Mouse (Mus musculus) frontal cortex, postnatal 36 days (tissue): Measurements from ENCODE around the gene A930018P22Rik.

ENCODE experiments used
- DNase-seq, 2 experiments: peaks; one replicate each; pipeline ENCODE4 v3.0.0; 2022; ENCODE audit warnings: low spot score in 2 of 2

Gene A930018P22Rik

DNA sequence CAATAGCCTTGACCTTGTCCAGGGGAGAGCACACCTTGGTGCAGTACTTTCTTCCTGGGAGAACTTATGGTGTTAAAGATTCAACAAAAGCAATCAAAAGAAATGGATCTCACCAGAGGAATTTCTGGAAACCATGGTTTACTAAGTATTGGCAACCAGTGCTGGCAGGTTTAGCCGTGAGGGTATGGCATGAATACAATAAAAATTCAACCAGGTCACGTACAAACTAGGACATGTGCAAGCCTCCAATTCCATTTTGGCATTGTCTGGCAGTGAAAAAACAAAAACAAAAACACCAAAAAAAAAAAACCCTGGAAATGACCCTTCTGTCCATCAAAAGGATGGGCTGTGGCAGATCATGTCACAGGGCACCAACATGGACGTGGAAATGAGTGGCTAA, 31.3 kb downstream of the A930018P22Rik start:
- no peak for DNase-seq

- no peak for DNase-seq
Measured at GRCm38 (mm10) chr2:104157831-104158230, 35.3 kb downstream of the A930018P22Rik start.

- no peak for DNase-seq
Measured at GRCm38 (mm10) chr2:104163418-104163817, 40.8 kb downstream of the A930018P22Rik start.

DNA sequence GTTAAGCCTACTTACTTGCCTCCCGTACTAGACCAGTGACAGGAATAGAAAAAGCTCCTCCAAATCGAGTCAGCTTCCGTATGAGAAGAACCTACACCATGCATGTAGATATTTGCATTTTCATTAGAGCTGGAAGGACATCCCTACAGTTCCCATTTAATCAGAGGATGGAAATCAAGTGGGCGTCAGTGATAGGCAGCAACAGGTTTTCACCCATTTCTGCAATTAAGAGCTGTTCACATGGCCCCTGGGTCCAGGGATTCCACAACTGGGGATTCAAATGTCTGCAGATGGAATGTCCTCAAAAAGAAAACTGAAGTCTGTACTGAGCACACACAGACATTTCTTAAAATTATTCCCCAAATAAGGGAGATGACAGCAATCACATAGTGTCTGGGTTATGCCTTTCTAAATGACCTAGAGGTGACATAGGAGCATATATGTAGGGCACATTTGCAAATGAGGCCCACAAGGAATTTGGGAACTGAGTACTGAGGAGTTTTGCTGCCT, 41.5 kb downstream of the A930018P22Rik start:
- DNase-seq, result no peak

DNA sequence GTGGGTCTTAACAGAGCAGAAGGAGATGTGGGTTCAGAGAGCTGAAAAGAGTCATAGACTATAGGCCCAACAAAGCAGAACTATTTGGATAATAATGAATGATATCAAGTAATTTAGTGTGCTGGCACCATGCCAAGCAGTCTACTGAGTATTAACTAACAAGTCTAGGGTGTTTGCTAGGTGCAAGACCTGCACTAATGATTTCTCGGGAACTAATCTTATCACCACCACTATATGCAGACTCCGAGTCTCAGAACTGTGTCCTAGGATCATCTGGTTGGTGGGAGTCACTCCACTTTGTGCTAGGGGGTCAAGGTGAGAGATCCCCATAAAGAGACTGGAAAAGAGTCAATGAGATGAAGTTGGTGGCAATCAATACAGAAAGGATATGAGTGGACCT, 43.1 kb downstream of the A930018P22Rik start:
- no peak for DNase-seq

DNA sequence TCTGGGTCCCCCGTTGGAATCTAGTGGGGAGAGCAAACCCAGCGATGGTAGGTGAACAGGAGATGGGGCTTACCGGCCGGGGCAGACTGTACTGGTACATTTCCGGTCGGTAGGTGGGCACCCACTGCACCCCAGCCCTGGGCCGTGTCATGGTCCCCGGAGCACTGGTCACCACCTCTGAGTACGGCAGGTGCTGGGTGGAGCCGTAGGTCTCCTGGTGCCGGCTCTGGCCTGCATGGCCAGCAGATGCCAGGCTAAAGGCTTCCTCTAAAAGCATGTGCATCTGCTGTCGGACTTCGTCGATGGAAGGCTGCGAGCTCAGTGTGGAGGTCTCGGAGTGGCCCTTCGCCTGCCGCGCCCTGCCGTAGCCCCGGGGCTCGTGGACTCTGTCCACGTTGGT, 45.2 kb downstream of the A930018P22Rik start:
- no peak for DNase-seq

DNA sequence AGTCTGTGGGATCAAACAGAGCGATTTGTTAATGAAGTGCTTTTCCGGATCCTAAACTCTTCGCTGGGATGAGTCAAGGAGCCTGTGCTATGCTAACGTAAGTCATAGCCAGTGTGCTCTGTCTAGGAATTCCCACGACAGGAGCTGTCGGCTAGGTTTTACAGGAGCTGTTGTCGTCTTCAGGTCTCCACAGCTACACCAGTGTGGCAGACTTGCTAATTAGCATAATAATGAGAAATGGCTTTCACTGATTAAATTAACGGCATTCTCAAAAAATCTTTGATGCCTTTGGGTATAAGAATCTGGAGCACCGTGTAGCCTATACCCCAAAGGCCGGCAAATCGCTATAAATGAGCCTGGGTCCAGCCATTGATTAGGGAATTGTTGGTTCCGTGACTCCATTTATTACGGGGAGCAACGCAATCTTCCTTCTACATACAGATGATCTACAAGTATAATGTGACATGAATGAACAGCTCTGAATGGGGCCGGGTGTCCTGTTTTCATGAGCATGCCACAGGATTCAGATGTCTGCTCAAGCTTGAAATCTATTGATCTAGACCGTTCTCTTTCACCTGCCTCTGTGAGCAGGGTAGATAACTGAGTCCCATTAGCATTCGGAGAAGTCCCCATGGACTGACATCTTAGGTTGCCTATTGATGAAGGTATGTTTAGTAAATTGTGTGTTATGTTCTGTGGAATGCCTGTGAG, 45.8 kb downstream of the A930018P22Rik start:
- DNase-seq, result no peak

GRCm38 (mm10) chr2:104172695-104173348, 50.3 kb downstream of the A930018P22Rik start:
- DNase-seq, result peak; percentile 28 to 52

DNA sequence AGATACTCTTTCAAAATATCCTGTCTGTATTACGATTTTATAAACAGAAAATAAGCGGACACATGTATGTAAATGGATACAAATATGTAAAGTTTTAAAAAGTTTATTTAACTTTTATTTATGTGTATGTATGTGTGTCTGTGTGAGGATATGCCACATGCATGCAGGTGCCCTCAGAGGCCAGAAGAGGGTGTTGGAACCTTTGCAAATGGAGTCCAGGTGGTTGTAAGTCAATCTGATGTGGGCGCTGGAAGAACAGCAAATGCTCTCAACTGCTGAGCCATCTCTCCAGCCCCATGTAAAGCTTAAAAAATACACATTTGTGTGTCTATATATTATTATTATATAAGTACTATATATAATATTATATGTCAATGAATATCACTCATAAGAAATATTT, 50.9 kb downstream of the A930018P22Rik start:
- DNase-seq, result no peak
